Mouse (Mus musculus): ENCODE measurements around the gene Gm20431. TPM values are rescaled to one million over a fixed set of nuclear protein-coding genes. Genes with fewer than 3 reads are reported as not detected.

Gm20431 gene
- polyA plus RNA-seq, 1 experiment from 2014 or later: 6.2 TPM

GRCm38 (mm10) chr2:167632731-167633536 is 28.4 kb downstream of the Gm20431 start:
- no peak for ATAC-seq (ENCODE audit: low FRiP score, low read depth)
- Histone ChIP-seq H3K27ac (peak overlapping the region; percentile 77), H3K9me3 (no peaks in the 10 kb centered on the region), H3K4me2 (replicated peaks) (peak overlapping the region; percentile 87), H3K36me3 (peaks cover 14% of the 10 kb centered on the region), H3K4me3 (peak overlapping the region; percentile 89), H3K9ac (peak overlapping the region; percentile 60; the same call in 1 of the 2 replicates), H3K27me3 (no peaks in the 10 kb centered on the region), H3K4me1 (peaks cover 47% of the 10 kb centered on the region)
- 78% methylated on average over 12 of the region's 12 CpGs for WGBS

DNA sequence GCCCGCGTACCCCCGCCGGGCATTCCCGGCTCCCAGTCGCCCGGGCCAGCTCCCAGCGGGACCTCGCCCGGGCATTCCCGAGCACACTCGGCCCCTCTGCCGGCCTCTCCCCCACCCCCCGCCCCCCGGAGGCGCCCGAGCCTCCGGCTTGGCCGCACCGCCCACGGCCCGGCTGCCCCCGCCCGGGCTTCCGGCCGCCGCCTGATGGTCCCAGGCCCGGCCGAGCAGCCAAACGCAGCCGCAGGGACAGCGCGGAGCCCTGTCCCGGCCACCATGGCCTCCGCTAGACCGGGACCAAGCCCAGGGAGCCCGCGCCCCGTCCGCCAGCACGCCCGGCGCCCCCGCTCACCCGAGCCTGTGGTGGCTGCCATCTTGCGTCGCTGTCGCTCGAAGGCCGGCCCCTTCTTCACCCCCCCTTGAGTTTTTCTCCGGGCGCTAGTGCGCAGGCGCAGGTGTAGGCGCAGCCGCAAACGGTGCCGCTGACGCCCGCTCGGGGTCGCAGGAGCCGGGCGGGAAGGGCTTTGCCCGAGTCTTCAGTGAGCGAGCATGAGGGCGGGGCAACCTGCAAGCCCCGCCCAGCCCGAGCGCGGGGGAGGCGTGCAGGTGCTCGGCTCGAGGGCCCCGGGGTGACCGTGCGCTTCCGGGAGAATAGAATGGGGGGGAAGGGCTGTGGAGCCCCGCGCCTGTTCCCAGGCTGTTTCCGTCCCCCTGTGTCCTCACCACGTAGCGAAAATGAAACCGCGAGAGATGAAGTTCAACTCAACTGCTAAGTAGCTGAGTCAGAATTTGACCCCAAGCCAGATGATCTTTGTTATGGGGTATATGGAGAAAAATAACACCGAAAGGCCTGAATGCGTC is 29.5 kb downstream of the Gm20431 start, which contains the start of gene Ube2v1:
TSS of gene Ube2v1 (minus strand) at position 505 of the 858 bp plus-strand sequence.
- Histone ChIP-seq H3K4me1 (peaks cover 47% of the 10 kb centered on the region), H3K4me2 (replicated peaks) (peak within 1 kb of the TSS; percentile 87)

GRCm38 (mm10) chr2:167631181-167631590 is 30.1 kb downstream of the Gm20431 start:
- H3K4me2 ChIP-seq (replicated peaks): peak overlapping the region; percentile 87
- peak overlapping the region; percentile 94 for H3K9ac ChIP-seq
- no peak; the same call in 1 of the 2 replicates for ATAC-seq (ENCODE audit: low FRiP score, low read depth)
- peaks cover 27% of the 10 kb centered on the region for H3K36me3 ChIP-seq
- peak overlapping the region; percentile 89 for H3K4me3 ChIP-seq
- peak overlapping the region; percentile 87 for H3K27ac ChIP-seq
- no peaks in the 10 kb centered on the region for H3K9me3 ChIP-seq
- WGBS: under 1% methylated on average over 22 of the region's 31 CpGs
- peaks cover 47% of the 10 kb centered on the region for H3K4me1 ChIP-seq
- no peaks in the 10 kb centered on the region for H3K27me3 ChIP-seq

More for the DNA sequence above, 29.5 kb downstream of the Gm20431 start, which contains the start of gene Ube2v1:
- WGBS: under 1% methylated on average over 81 of the region's 87 CpGs
- peak within 1 kb of the TSS; percentile 89 for H3K4me3 ChIP-seq
- H3K9ac ChIP-seq: peak within 1 kb of the TSS; percentile 94
- ATAC-seq (ENCODE audit: low FRiP score, low read depth): peak; percentile 91
- no peaks in the 10 kb centered on the region for H3K9me3 ChIP-seq
- H3K36me3 ChIP-seq: peaks cover 25% of the 10 kb centered on the region
- peak within 1 kb of the TSS; percentile 87 for H3K27ac ChIP-seq
- H3K27me3 ChIP-seq: no peaks in the 10 kb centered on the region

- WGBS: 62% methylated on average over 5 of the region's 5 CpGs
- Histone ChIP-seq H3K9ac (peak overlapping the region; percentile 94), H3K4me3 (peak overlapping the region; percentile 89), H3K4me1 (peaks cover 47% of the 10 kb centered on the region), H3K27ac (peak overlapping the region; percentile 87; the same call in 1 of the 2 replicates), H3K9me3 (no peaks in the 10 kb centered on the region), H3K27me3 (no peaks in the 10 kb centered on the region), H3K36me3 (peaks cover 27% of the 10 kb centered on the region), H3K4me2 (replicated peaks) (peak overlapping the region; percentile 87)
- ATAC-seq (ENCODE audit: low FRiP score, low read depth): no peak
These were observed 30.9 kb downstream of the Gm20431 start for GRCm38 (mm10) chr2:167630421-167630820.

- WGBS: 81% methylated on average over 11 of the region's 11 CpGs
- Histone ChIP-seq H3K9me3 (no peaks in the 10 kb centered on the region), H3K36me3 (peaks cover 27% of the 10 kb centered on the region), H3K4me2 (replicated peaks) (peak overlapping the region; percentile 87), H3K27ac (peak overlapping the region; percentile 35; the same call in 1 of the 2 replicates), H3K27me3 (no peaks in the 10 kb centered on the region), H3K9ac (peak overlapping the region; percentile 94), H3K4me1 (peaks cover 47% of the 10 kb centered on the region), H3K4me3 (peak overlapping the region; percentile 89)
- ATAC-seq (ENCODE audit: low FRiP score, low read depth): no peak
These were observed 31.6 kb downstream of the Gm20431 start for GRCm38 (mm10) chr2:167629665-167630209.

- Histone ChIP-seq H3K27ac (no peak overlapping the region), H3K27me3 (no peaks in the 10 kb centered on the region), H3K4me2 (replicated peaks) (peak overlapping the region; percentile 25; the same call in 1 of the 2 replicates), H3K9me3 (no peaks in the 10 kb centered on the region), H3K9ac (no peak overlapping the region), H3K4me1 (peaks cover 43% of the 10 kb centered on the region), H3K4me3 (no peak overlapping the region), H3K36me3 (peaks cover 27% of the 10 kb centered on the region)
- WGBS: 69% methylated on average over 4 of the region's 4 CpGs
- no peak for ATAC-seq (ENCODE audit: low FRiP score, low read depth)
These were observed 32.4 kb downstream of the Gm20431 start for GRCm38 (mm10) chr2:167628872-167629271.

DNA sequence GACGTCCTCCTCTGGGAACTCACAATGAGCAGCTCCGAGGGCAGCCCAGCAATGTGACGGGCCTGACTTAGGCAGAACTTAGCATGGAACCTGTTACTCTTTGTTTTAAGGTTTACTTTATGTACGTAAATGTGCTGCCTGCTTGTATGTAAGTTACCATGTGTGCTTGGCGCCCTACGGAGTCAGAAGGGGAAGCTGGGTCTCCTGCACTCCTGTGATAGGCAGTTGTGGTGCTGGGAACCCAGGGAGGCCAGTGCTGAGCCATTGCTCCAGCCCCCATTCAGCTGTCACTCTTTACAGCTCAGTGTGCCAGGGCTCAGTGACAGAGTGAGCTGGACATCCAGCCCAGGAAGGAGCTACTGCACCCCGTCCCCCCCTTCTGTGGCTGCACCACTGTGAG is 34.3 kb downstream of the Gm20431 start:
- no peak for ATAC-seq (ENCODE audit: low FRiP score, low read depth)
- no peak overlapping the region for H3K27ac ChIP-seq
- H3K4me1 ChIP-seq: peaks cover 26% of the 10 kb centered on the region
- H3K9me3 ChIP-seq: no peaks in the 10 kb centered on the region
- 91% methylated on average over 7 of the region's 7 CpGs for WGBS
- H3K4me2 ChIP-seq (replicated peaks): no peak overlapping the region
- no peak overlapping the region for H3K9ac ChIP-seq
- H3K36me3 ChIP-seq: peaks cover 32% of the 10 kb centered on the region
- no peak overlapping the region for H3K4me3 ChIP-seq
- H3K27me3 ChIP-seq: no peaks in the 10 kb centered on the region

DNA sequence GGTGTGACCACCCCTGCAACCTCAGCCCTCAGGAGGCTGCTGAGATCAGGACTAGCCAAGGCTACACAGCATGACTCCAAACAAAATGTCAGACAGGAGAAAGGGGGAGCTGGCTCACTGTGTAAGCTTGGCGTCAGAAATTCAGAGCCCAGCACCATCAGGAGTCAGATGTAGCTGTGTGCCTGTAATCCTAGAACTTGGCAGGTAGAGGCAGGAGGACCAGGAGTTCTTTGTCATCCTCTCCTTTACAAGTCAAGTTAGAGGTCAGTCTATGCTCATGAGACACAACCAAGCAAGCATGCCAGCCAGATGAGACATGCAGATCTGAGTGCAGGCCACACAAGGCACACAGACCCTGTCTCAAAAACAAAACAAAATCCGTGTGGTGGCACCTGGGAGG is 35.6 kb downstream of the Gm20431 start:
- H3K9ac ChIP-seq: no peak overlapping the region
- H3K9me3 ChIP-seq: no peaks in the 10 kb centered on the region
- ATAC-seq (ENCODE audit: low FRiP score, low read depth): no peak
- no peak overlapping the region for H3K27ac ChIP-seq
- no peak overlapping the region for H3K4me3 ChIP-seq
- no peak overlapping the region for H3K4me2 ChIP-seq (replicated peaks)
- H3K36me3 ChIP-seq: peaks cover 38% of the 10 kb centered on the region
- 48% methylated on average over 2 of the region's 2 CpGs for WGBS
- no peaks in the 10 kb centered on the region for H3K27me3 ChIP-seq
- peaks cover 22% of the 10 kb centered on the region for H3K4me1 ChIP-seq

DNA sequence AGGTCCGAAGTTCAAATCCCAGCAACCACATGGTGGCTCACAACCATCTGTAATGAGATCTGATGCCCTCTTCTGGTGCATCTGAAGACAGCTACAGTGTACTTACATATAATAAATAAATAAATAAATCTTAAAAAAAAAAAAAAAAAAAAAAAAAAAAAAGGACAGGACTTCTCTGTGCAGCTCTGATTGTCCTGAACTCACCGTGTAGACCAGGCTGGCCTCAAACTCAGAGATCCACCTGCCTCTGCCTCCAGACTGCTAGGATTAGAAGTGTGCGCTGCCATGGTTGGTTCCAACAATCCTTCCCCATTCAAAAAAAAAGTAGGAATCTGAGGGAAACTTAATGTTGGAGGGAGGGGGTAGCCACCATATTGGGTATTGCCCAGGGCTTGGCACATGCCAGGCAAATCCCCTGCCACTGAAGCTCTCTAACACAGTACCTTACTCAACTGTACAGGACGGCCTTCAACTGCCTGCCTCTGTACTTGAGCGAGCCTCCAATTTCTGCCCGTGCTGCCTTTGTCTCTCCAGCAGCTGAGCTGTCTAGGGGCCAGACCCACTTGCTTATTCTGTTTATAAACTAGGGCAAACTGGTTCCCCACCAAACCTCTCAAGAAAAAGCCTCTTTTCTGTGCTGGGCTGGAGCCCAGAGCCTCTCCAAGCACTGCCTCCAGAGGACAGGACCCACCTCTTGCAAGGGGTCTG is 36.8 kb downstream of the Gm20431 start:
- no peaks in the 10 kb centered on the region for H3K27me3 ChIP-seq
- 95% methylated on average over 5 of the region's 6 CpGs for WGBS
- H3K27ac ChIP-seq: no peak overlapping the region
- no peak for ATAC-seq (ENCODE audit: low FRiP score, low read depth)
- H3K36me3 ChIP-seq: peaks cover 40% of the 10 kb centered on the region
- H3K4me3 ChIP-seq: no peak overlapping the region
- no peak overlapping the region for H3K9ac ChIP-seq
- H3K4me2 ChIP-seq (replicated peaks): no peak overlapping the region
- H3K9me3 ChIP-seq: no peaks in the 10 kb centered on the region
- H3K4me1 ChIP-seq: peaks cover 10% of the 10 kb centered on the region

DNA sequence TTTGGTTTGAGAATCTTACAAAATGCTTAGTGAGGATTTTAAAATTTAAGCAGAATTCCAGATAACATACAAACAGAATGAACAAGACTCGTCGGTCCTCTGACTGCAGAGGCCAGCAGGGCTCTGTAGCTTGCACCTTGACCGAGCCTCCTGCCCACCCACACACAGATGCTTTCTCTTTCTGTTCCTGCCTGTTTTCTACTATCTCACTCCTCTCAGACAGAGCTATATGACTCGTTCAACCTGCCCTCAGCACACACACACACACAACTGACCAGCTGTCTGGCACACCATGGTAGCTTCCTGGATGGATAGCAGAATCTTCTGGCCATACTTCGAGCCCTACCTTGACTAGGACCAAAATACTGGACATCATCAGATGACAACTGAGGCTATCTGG is 38.3 kb downstream of the Gm20431 start:
- ATAC-seq (ENCODE audit: low FRiP score, low read depth): no peak
- Histone ChIP-seq H3K4me3 (no peak overlapping the region), H3K36me3 (peaks cover 35% of the 10 kb centered on the region), H3K9me3 (no peaks in the 10 kb centered on the region), H3K4me2 (replicated peaks) (no peak overlapping the region), H3K4me1 (no peaks in the 10 kb centered on the region; the same call in 1 of the 2 replicates), H3K9ac (no peak overlapping the region), H3K27ac (no peak overlapping the region), H3K27me3 (no peaks in the 10 kb centered on the region)
- 74% methylated on average over 5 of the region's 5 CpGs for WGBS

- H3K9me3 ChIP-seq: no peaks in the 10 kb centered on the region
- 82% methylated on average over 13 of the region's 13 CpGs for WGBS
- H3K9ac ChIP-seq: no peak overlapping the region
These were observed 38.9 kb downstream of the Gm20431 start for GRCm38 (mm10) chr2:167622352-167622751.

More at GRCm38 (mm10) chr2:167622352-167622751, 38.9 kb downstream of the Gm20431 start:
- Histone ChIP-seq H3K36me3 (peaks cover 36% of the 10 kb centered on the region), H3K4me2 (replicated peaks) (no peak overlapping the region), H3K27ac (no peak overlapping the region), H3K4me3 (no peak overlapping the region), H3K4me1 (no peaks in the 10 kb centered on the region; the same call in 1 of the 2 replicates), H3K27me3 (no peaks in the 10 kb centered on the region)
- no peak for ATAC-seq (ENCODE audit: low FRiP score, low read depth)

Measured in limb, embryonic 13.5 days (tissue).